Mouse (Mus musculus) adrenal gland (tissue): Measurements from ENCODE around the gene Magee1.
"Not testable (repeated sequence)": the region's sequence is repeated elsewhere in the genome, so short reads cannot be mapped to it uniquely, and the experiment has no call there.

Experiments
- intact Hi-C: fragments of 180-260 bp; cut with DNase I; formaldehyde crosslinking; loops from one replicate; pipeline ENCODE4 v1.15.1; 2025
- long read RNA-seq, 2 experiments: library from polyadenylated mRNA; unstranded; transcript quantifications; one replicate each; pipeline ENCODE4 v2.0.0; 2020; ENCODE audit warnings: borderline replicate concordance in 1 of 2; ENCODE audit not compliant: insufficient replicate concordance in 1 of 2

Gene Magee1
- long read RNA-seq, experiment 1, partial matches to known transcripts = 0 of 3 reads
- long read RNA-seq, experiment 1, other reads (novel, unspliced or antisense) = 0 of 3 reads
- long read RNA-seq, experiment 2, partial matches to known transcripts = 0 of 3 reads
- long read RNA-seq, experiment 2, other reads (novel, unspliced or antisense) = 0 of 3 reads

- intact Hi-C loops = no loop called here
These were observed at the start of gene Magee1 for GRCm38 (mm10) chrX:105120275-105121226. Magee1 (plus strand) TSS chrX:105120378.

GRCm38 (mm10) chrX:105079151-105079550 lies 41.0 kb upstream of the Magee1 start:
- intact Hi-C loops = no loop called here

- intact Hi-C loops = no loop called here
These were observed 40.5 kb upstream of the Magee1 start, which contains the start of gene Pbdc1 for GRCm38 (mm10) chrX:105079615-105080092. Pbdc1 (plus strand) TSS chrX:105079756.

- intact Hi-C loops = no loop called here
These were observed 40.1 kb upstream of the Magee1 start for GRCm38 (mm10) chrX:105080096-105080495.

GRCm38 (mm10) chrX:105083013-105083412 lies 37.2 kb upstream of the Magee1 start:
- intact Hi-C loops = not testable (repeated sequence)

- intact Hi-C loops = no loop called here
These were observed 16.0 kb upstream of the Magee1 start for GRCm38 (mm10) chrX:105104175-105104574.

GRCm38 (mm10) chrX:105114994-105115393 lies 5.2 kb upstream of the Magee1 start:
- intact Hi-C loops = no loop called here

- intact Hi-C loops = no loop called here
These were observed 1.2 kb downstream of the Magee1 start for GRCm38 (mm10) chrX:105121227-105121865.

GRCm38 (mm10) chrX:105124903-105125302 lies 4.7 kb downstream of the Magee1 start:
- intact Hi-C loops = no loop called here

GRCm38 (mm10) chrX:105151872-105152461 lies 31.8 kb downstream of the Magee1 start:
- intact Hi-C loops = no loop called here

GRCm38 (mm10) chrX:105165007-105165406 lies 44.8 kb downstream of the Magee1 start:
- intact Hi-C loops = not testable (repeated sequence)

GRCm38 (mm10) chrX:105167217-105167616 lies 47.0 kb downstream of the Magee1 start:
- intact Hi-C loops = no loop called here
